Mouse (Mus musculus) layer of hippocampus, adult 9-10 months (tissue): ENCODE data around the gene Vps8.

ENCODE experiments used
- DNase-seq: peaks from one replicate; pipeline ENCODE4 v3.0.0; 2022; ENCODE audit warnings: low spot score

Vps8 gene

GRCm38 (mm10) chr16:21404631-21405030 is 18.3 kb upstream of the Vps8 start:
- DNase-seq: no peak

DNA sequence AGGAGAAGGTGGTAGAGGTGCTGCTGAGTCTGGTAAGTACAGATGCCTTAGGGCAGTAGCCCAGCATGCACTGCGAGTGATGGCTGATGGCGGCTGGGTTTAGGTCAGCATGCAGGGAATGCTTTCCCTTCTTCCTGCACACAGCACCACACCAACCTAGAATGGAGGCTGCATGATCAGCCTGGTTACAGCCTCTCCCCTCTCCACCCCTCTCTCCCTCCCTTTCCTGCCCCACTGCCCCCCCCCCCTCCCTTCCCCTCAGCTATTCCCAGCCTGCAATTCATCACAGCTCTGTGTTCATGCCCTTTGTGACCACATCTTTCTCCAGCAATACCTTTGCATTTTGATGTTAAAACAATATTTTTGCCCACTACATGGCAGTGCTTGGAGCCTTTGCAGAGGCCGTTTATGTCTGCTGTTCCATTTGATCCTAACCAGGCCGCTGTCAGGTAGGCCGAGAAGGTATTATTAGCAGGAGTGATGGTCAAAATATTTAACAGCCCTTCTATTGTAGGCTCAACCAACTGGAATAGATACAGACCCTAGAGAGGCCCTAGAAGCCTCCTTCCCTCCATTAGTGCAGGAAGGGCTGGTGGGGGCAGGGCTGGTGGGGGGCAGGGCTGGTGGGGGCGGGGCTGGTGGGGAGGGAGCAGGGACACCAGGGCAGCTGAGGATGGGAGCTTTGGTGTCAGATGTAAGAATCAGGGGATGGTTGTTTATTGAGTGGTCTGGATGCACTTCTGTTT is 17.5 kb upstream of the Vps8 start:
- DNase-seq: no peak

GRCm38 (mm10) chr16:21406136-21406535 is 16.8 kb upstream of the Vps8 start:
- no peak for DNase-seq

- no peak for DNase-seq
These were observed 11.1 kb upstream of the Vps8 start for GRCm38 (mm10) chr16:21411779-21412178.

GRCm38 (mm10) chr16:21412593-21413047 is 10.3 kb upstream of the Vps8 start:
- peak; percentile 60 for DNase-seq

- no peak for DNase-seq
These were observed 9.1 kb upstream of the Vps8 start for GRCm38 (mm10) chr16:21413819-21414218.

DNA sequence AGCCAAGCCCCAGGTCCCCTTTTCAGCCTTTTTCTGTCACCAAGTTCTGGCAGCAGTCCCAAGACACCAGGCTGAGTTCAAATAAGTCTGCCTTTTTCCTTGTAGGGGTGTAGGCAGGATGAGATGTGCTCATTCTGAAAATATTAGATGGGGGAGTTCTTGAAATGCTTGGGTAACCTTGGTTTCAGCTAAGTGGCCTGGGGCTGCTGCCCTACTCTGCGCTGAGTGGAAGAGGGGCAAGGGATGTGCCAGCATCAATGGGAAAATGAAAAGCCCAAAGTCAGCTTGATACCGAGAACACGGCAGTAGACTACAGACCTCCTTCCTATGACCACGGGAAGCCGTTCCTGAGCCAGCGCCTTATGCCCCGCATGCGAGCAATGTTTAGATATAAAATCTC is 7.8 kb upstream of the Vps8 start:
- DNase-seq: no peak

- no peak for DNase-seq
These were observed 4.9 kb upstream of the Vps8 start for GRCm38 (mm10) chr16:21418012-21418411.

GRCm38 (mm10) chr16:21423546-21423910 is 610 bp downstream of the Vps8 start:
- no peak for DNase-seq

GRCm38 (mm10) chr16:21428131-21428530 is 5.2 kb downstream of the Vps8 start:
- DNase-seq: no peak

GRCm38 (mm10) chr16:21430377-21431060 is 7.6 kb downstream of the Vps8 start:
- no peak for DNase-seq

DNA sequence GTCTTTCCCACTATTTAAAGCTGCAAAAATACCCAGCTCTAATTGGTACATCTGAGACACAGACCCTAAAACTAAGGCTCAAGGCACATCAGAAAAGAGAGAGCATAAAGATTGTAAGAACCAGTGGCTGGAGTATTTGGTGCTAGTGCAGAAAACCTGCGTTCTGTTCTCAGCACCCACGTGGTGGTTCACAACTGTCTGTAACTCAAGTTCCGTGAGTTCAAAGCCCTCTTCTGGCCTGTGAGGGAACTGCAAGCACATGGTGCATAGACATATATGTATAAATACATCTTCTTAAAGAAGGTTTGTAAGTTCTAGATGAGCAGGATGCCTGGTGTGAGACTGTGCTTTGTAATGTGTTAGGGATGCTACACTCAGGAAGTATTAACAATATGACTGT is 8.7 kb downstream of the Vps8 start:
- DNase-seq: no peak

DNA sequence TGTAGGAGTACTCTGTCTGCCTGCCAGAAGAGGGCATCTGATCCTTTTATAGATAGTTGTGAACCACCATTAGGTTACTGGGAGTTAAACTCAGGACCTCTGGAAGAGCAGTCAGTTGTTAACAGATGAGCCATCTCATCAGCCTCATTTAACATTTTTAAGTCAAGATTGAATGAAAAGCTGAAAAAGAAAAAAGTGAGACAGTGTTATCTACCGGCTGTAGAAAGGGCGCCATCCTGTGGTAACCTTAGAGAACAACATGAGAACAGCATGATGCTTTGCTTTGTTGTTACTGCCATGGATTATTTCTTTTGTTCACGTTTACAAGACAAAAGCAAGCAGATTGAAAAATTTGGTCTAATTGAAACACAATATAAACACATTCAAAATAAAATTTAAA is 10.6 kb downstream of the Vps8 start:
- no peak for DNase-seq

DNA sequence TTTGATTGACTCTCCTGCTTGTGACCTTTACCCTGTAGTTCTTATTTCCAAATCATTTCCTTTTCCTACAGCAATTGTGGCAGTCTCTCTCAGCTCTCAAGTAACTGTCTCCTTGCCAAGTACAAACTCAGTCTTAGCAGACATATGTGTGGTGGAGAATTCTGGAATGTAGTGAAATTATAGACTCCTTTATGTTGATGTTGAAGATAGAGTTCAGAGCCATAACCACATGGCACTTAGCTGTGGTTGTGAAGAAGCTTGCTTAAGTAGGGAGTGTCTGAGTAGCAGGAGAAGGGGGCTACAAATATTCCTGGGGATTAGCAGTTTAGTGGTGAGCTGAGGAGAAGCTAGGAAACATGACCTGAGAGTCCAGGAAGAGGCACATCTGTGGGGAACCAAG is 18.1 kb downstream of the Vps8 start:
- DNase-seq: no peak

DNA sequence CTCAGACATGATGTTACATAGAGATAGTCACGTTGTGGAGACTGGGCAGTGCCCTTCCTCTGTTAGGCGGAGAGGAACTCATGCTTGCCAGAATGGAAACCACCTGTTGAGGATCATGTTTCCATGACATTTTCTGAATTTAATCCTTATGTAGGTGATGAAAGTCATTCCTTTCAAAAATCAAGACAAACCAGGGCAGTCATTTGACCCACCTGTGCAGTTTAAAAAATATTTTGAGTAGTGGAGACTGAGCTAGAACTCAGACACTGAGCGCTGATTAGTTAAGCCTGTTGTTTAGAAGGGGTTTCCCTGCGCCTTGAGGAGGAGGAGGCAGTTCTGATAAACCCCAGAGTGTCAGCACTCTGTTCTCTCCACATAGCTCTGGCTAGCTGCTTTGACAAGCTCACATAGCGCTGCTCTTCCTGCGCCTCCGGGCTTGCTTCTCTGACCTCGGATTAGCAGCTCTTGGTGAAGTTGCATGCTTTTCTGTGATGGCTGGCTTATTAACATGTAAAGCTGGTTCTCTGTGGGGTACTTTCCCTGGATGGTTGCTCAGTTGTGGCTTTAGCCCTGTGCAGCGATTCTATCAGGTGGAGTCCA is 22.2 kb downstream of the Vps8 start:
- no peak for DNase-seq

GRCm38 (mm10) chr16:21447447-21447846 is 24.5 kb downstream of the Vps8 start:
- DNase-seq: no peak

- DNase-seq: no peak
These were observed 25.5 kb downstream of the Vps8 start for GRCm38 (mm10) chr16:21448464-21448863.

GRCm38 (mm10) chr16:21449890-21450289 is 27.0 kb downstream of the Vps8 start:
- DNase-seq: no peak

GRCm38 (mm10) chr16:21452569-21452968 is 29.7 kb downstream of the Vps8 start:
- DNase-seq: no peak

GRCm38 (mm10) chr16:21457639-21458369 is 34.9 kb downstream of the Vps8 start:
- no peak for DNase-seq

DNA sequence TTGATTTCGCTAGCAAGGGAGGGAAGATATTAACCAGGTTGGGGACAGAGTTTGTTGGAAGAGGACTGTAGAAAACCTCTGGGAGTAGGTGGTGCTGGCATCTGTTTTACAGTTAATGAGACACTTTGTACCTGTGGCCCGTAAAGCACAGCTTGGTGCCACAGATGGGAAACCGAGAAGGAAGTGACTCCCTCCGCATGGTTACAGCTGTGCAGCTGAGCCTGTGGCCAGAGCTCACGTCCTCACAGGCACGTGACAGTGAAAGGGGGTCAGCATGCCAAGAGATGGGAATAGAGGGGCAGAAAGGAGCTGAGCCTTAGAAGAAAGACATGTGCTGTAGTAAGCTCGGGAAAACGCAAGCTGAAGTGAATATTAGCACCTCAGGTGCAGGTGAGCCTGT is 43.0 kb downstream of the Vps8 start:
- DNase-seq: no peak

- DNase-seq: no peak
These were observed 47.5 kb downstream of the Vps8 start for GRCm38 (mm10) chr16:21470416-21470815.

DNA sequence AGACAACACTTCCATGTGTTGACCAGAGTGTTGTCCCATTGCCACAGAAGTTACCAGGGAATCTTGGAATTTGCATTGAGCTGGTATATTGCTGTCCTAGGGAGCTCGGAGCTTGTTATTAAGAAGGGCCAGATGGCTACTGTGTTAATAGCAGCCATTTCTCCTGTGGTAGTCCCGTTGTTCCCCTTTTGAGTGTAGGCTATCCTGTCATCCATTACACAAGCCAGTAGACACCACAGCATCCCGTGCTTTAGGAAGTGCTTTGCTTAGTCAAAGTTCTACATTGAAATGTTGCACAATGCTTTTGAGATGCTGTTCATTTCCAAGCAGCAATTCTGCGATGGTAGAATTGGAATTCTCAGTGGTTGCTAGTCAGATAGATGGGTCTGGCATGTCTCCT is 54.2 kb downstream of the Vps8 start:
- no peak for DNase-seq
